Mouse (Mus musculus): ENCODE measurements around the gene Fbxw5.

DNA sequence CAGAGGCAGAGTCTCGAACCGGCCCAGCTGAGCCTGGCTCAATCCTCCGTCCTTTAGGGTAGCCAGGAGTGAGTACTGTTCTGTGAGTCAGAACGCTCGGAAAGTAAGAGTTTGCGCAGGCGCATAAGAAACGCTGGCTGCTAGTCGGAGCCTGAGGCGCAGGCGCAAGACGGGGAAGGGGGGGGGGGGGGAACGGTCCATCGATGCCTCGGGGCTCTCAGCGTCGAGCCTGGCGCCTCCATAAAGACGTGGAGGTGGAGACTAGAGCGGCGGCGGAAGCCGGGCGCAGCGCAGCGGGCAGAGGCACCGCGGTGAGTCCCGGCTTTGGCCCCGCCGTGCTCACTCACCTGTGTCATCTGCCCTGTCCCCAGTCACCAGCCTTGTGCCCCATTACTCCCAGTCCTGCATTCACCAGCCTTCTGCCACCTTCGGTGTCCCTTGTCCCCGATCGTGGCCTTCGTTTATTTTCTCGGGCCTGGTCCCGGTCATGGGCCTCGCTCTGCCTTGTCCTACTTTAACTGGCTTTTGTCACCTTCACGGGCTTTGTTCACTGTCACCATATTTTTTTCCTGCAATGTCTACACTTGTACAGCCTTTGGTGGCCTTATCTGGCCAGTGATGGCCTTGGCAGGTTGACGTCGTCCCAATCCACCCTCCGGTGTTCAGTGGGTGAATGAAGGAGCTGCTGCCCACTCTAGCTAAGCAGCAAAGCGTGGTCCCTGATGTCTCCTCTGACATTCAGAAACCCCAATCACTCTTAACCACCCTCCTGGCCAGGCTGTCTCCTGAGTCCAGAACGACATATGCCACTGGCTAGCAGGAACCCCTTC, at the start of gene Fbxw5:
- peak; percentile 81 for TF ChIP-seq POLR2A (IDR thresholded peaks at IDR 0.05; ENCODE audit: low read depth, low read length)
- no peak for TF ChIP-seq CTCF (IDR thresholded peaks at IDR 0.05; ENCODE audit: extremely low read depth, insufficient read depth, insufficient read length, insufficient replicate concordance)
